In the genomic region with DNA sequence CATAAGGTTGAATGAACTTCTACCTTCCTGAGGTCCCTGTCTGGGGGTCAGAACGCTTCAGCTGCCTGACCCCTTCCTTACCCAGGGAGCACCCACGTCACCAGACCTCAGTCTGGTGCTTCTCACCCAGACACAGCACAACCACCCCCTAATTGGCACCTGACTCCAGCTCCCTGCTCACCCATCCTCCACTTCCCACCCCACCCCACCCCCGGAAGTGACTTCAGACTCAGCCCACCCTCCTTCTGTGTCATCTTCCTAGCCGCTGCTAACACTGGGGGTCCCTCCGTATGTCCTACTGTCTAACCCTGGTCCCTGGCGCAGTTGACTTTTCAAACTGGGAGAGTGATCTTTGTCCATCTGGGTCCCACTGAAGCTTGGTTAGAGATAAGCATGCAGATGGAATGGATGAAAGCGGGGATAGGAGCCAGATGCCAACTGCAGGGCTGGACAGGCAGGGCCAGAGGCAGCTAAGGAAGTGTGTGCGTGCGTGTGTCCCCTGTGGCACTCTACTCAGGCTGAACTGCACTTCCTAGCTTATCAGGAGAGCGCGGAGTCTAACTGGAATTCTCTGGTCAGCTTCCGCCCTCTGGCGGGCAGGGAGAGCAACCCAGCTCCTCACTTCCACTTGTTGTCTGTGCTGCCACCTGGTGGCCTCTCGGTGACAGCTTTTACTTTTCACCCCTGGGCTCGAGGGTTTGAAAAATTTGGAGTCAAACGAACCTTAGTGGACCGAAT, we compare ENCODE assay signal across 8 mouse cellular contexts. TPM values are rescaled to one million over a fixed set of nuclear protein-coding genes. Genes with fewer than 3 reads are reported as not detected.
DNase-seq lines count a peak whose midpoint lies in the region; ATAC-seq and TF ChIP-seq lines count a peak whose summit lies in the region.

No protein-coding gene starts in this region.

- H3K9ac ChIP-seq in ES-Bruce4 (ENCODE audit: low read depth, poor library complexity, severe bottlenecking): no peak overlapping the region
- H3K9ac ChIP-seq in forebrain, embryonic 12.5 days: no peak overlapping the region
- H3K9ac ChIP-seq in heart, postnatal 0 days (replicated peaks; ENCODE audit: low read depth, low read length): no peak overlapping the region
- peak overlapping the region; percentile 36; the same call in 1 of the 2 replicates for H3K9ac ChIP-seq in liver, embryonic 14.5 days (replicated peaks)
- H3K9ac ChIP-seq in neural tube, embryonic 11.5 days (ENCODE audit: low read length): peak overlapping the region; percentile 35; the same call in 1 of the 2 replicates
- H3K9ac ChIP-seq in stomach, embryonic 16.5 days (ENCODE audit: low read length): peak overlapping the region; percentile 64

- DNase-seq in c-Kit-positive CD71-positive TER-119-positive erythroid progenitor cells, embryonic 14.5 days (ENCODE audit: low spot score): peak; percentile 85
- DNase-seq in heart, postnatal 0 days (ENCODE audit: low spot score): peak; percentile 97
- DNase-seq in kidney, postnatal 36 days: peak; percentile 88 to 96
- DNase-seq in liver, embryonic 14.5 days (ENCODE audit: low read depth in 3 of 3, low spot score in 3 of 3): peak; percentile 75 to 83 (median 79)
- peak; percentile 93 for DNase-seq in neural tube, embryonic 11.5 days (ENCODE audit: low spot score)

- ATAC-seq in forebrain, embryonic 12.5 days (ENCODE audit: low FRiP score): peak; percentile 89
- ATAC-seq in heart, postnatal 0 days (ENCODE audit: insufficient read depth, low read depth): peak; percentile 96
- peak; percentile 82 for ATAC-seq in liver, embryonic 14.5 days (ENCODE audit: insufficient read depth)
- peak; percentile 86 for ATAC-seq in neural tube, embryonic 11.5 days (ENCODE audit: insufficient read depth, low FRiP score, low TSS enrichment)
- ATAC-seq in stomach, embryonic 16.5 days (ENCODE audit: insufficient read depth, low FRiP score): peak; percentile 82; the same call in 1 of the 2 replicates

- no peak for TF ChIP-seq POLR2A in ES-Bruce4 (IDR thresholded peaks at IDR 0.05; ENCODE audit: insufficient read depth, low read length)

- no peaks in the 10 kb centered on the region for H3K9me3 ChIP-seq in ES-Bruce4 (replicated peaks; ENCODE audit: control insufficient read depth, insufficient read depth, low read length, poor library complexity, severe bottlenecking)
- H3K9me3 ChIP-seq in forebrain, embryonic 12.5 days: no peaks in the 10 kb centered on the region
- H3K9me3 ChIP-seq in heart, postnatal 0 days (replicated peaks; ENCODE audit: control insufficient read depth, low read length): no peaks in the 10 kb centered on the region
- H3K9me3 ChIP-seq in liver, embryonic 14.5 days (ENCODE audit: control insufficient read depth, low read length): no peaks in the 10 kb centered on the region
- no peaks in the 10 kb centered on the region for H3K9me3 ChIP-seq in neural tube, embryonic 11.5 days (ENCODE audit: control insufficient read depth, low read length)
- H3K9me3 ChIP-seq in stomach, embryonic 16.5 days (replicated peaks; ENCODE audit: control insufficient read depth, low read length): no peaks in the 10 kb centered on the region

- WGBS in forebrain, embryonic 12.5 days: 19% methylated on average over 17 of the region's 17 CpGs
- 14% methylated on average over 17 of the region's 17 CpGs for WGBS in heart, postnatal 0 days
- 13% methylated on average over 17 of the region's 17 CpGs for WGBS in liver, embryonic 14.5 days (ENCODE audit: insufficient replicate concordance)
- WGBS in neural tube, embryonic 11.5 days: 15% methylated on average over 17 of the region's 17 CpGs
- WGBS in stomach, embryonic 16.5 days: 14% methylated on average over 17 of the region's 17 CpGs

- no peak overlapping the region for H3K27ac ChIP-seq in ES-Bruce4 (ENCODE audit: insufficient read depth, low read length)
- H3K27ac ChIP-seq in forebrain, embryonic 12.5 days: no peak overlapping the region
- H3K27ac ChIP-seq in heart, postnatal 0 days (ENCODE audit: low read depth): no peak overlapping the region
- no peak overlapping the region for H3K27ac ChIP-seq in liver, embryonic 14.5 days
- no peak overlapping the region for H3K27ac ChIP-seq in neural tube, embryonic 11.5 days (ENCODE audit: low read depth, low read length)
- no peak overlapping the region for H3K27ac ChIP-seq in stomach, embryonic 16.5 days (ENCODE audit: low read length)

- H3K36me3 ChIP-seq in ES-Bruce4 (ENCODE audit: control insufficient read depth, insufficient read depth, low read length, poor library complexity, severe bottlenecking): no peaks in the 10 kb centered on the region
- no peaks in the 10 kb centered on the region for H3K36me3 ChIP-seq in forebrain, embryonic 12.5 days (replicated peaks)
- H3K36me3 ChIP-seq in heart, postnatal 0 days (replicated peaks; ENCODE audit: control insufficient read depth, insufficient read depth, low read length): no peaks in the 10 kb centered on the region
- no peaks in the 10 kb centered on the region for H3K36me3 ChIP-seq in liver, embryonic 14.5 days (replicated peaks; ENCODE audit: control insufficient read depth, insufficient read depth, low read depth)
- H3K36me3 ChIP-seq in neural tube, embryonic 11.5 days (ENCODE audit: control insufficient read depth, insufficient read depth, low read length): no peaks in the 10 kb centered on the region
- H3K36me3 ChIP-seq in stomach, embryonic 16.5 days (ENCODE audit: control insufficient read depth, insufficient read depth, low read length): no peaks in the 10 kb centered on the region

- H3K4me2 ChIP-seq in forebrain, embryonic 12.5 days: peak overlapping the region; percentile 30; the same call in 1 of the 2 replicates
- peak overlapping the region; percentile 40 for H3K4me2 ChIP-seq in heart, postnatal 0 days (ENCODE audit: low read depth, low read length)
- peak overlapping the region; percentile 61 for H3K4me2 ChIP-seq in liver, embryonic 14.5 days (ENCODE audit: low read depth)
- peak overlapping the region; percentile 24 for H3K4me2 ChIP-seq in neural tube, embryonic 11.5 days (ENCODE audit: low read depth)
- H3K4me2 ChIP-seq in stomach, embryonic 16.5 days (ENCODE audit: low read depth, low read length): peak overlapping the region; percentile 56

- 0 out of 2 replicates have a peak, but pooled peaks have one; percentile 29 for TF ChIP-seq EP300 in ES-Bruce4 (IDR thresholded peaks at IDR 0.05; ENCODE audit: insufficient read depth, low read depth, low read length)
- TF ChIP-seq EP300 in heart, postnatal 0 days (IDR thresholded peaks at IDR 0.05; ENCODE audit: low read depth): no peak
- TF ChIP-seq EP300 in liver, embryonic 14.5 days (IDR thresholded peaks at IDR 0.05; ENCODE audit: low read depth): no peak

- no peaks in the 10 kb centered on the region for H3K4me1 ChIP-seq in ES-Bruce4 (ENCODE audit: control insufficient read depth, insufficient read depth, low read length)
- 0 out of 2 replicates have a peak, but pooled peaks cover 9% of the 10 kb centered on the region for H3K4me1 ChIP-seq in forebrain, embryonic 12.5 days
- H3K4me1 ChIP-seq in heart, postnatal 0 days (ENCODE audit: control insufficient read depth, insufficient read depth): no peaks in the 10 kb centered on the region
- H3K4me1 ChIP-seq in liver, embryonic 14.5 days (replicated peaks; ENCODE audit: control insufficient read depth in 2 of 2, insufficient read depth in 2 of 2, low read length in 1 of 2): no peaks in the 10 kb centered on the region
- H3K4me1 ChIP-seq in neural tube, embryonic 11.5 days (ENCODE audit: control insufficient read depth, insufficient read depth, low read length): no peaks in the 10 kb centered on the region
- H3K4me1 ChIP-seq in stomach, embryonic 16.5 days (ENCODE audit: control insufficient read depth, insufficient read depth, low read length): 0 out of 2 replicates have a peak, but pooled peaks cover 4% of the 10 kb centered on the region

- peak; percentile 100 for TF ChIP-seq CTCF in ES-Bruce4 (IDR thresholded peaks at IDR 0.05; ENCODE audit: low read depth, low read length)
- TF ChIP-seq CTCF in heart, postnatal 0 days (IDR thresholded peaks at IDR 0.05; ENCODE audit: low read depth): peak; percentile 100
- TF ChIP-seq CTCF in liver, embryonic 14.5 days (IDR thresholded peaks at IDR 0.05; ENCODE audit: low read depth): peak; percentile 100

- peak overlapping the region; percentile 54 for H3K4me3 ChIP-seq in ES-Bruce4 (ENCODE audit: low read depth, low read length)
- no peak overlapping the region for H3K4me3 ChIP-seq in forebrain, embryonic 12.5 days (replicated peaks)
- no peak overlapping the region; the same call in 1 of the 2 replicates for H3K4me3 ChIP-seq in heart, postnatal 0 days (ENCODE audit: low read depth, low read length)
- H3K4me3 ChIP-seq in liver, embryonic 14.5 days (ENCODE audit: insufficient read depth in 1 of 2, low read depth in 2 of 2, low read length in 2 of 2): peak overlapping the region; percentile 13 to 29; a peak in 2 of 4 replicates
- no peak overlapping the region for H3K4me3 ChIP-seq in neural tube, embryonic 11.5 days (ENCODE audit: low read depth, low read length)
- peak overlapping the region; percentile 30 for H3K4me3 ChIP-seq in stomach, embryonic 16.5 days (replicated peaks; ENCODE audit: low read length)

- no peaks in the 10 kb centered on the region for H3K27me3 ChIP-seq in ES-Bruce4 (ENCODE audit: control insufficient read depth, insufficient read depth, low read length, poor library complexity, severe bottlenecking)
- peaks cover 4% of the 10 kb centered on the region; the same call in 1 of the 2 replicates for H3K27me3 ChIP-seq in forebrain, embryonic 12.5 days
- H3K27me3 ChIP-seq in heart, postnatal 0 days (ENCODE audit: control insufficient read depth, insufficient read depth, low read length): no peaks in the 10 kb centered on the region
- no peaks in the 10 kb centered on the region for H3K27me3 ChIP-seq in liver, embryonic 14.5 days (ENCODE audit: control insufficient read depth, insufficient read depth, low read length)
- H3K27me3 ChIP-seq in neural tube, embryonic 11.5 days (ENCODE audit: control insufficient read depth, insufficient read depth, low read length): no peaks in the 10 kb centered on the region
- no peaks in the 10 kb centered on the region; the same call in 1 of the 2 replicates for H3K27me3 ChIP-seq in stomach, embryonic 16.5 days (ENCODE audit: control insufficient read depth, insufficient read depth, low read length)

RNA-seq across cellular contexts. Expression of a gene that starts 31.3 kb away (rescaled TPM):
- polyA plus RNA-seq in ES-Bruce4 (2011; ENCODE audit: insufficient read depth, insufficient read length, low read depth, missing spikeins): 77.5 and 85.2 TPM in 2 replicates
- 6.4 and 9.8 TPM in 2 replicates for polyA plus RNA-seq in forebrain, embryonic 12.5 days (2016; fragmentation: Nextera tagmentation; extraction: Ambion mirVana)
- total RNA-seq in heart, postnatal 0 days (2014; rRNA removed; ENCODE audit: low replicate concordance): 41.8 and 43.2 TPM in 2 replicates
- 1.7 and 1.9 TPM in 2 replicates for polyA plus RNA-seq in heart, postnatal 0 days (2015; fragmentation: Nextera tagmentation; extraction: Ambion mirVana)
- polyA plus RNA-seq in liver, embryonic 14.5 days (2012; rRNA removed): 52.8 and 53.2 TPM in 2 replicates
- polyA plus RNA-seq in liver, embryonic 14.5 days (2014; fragmentation: Nextera tagmentation; extraction: Ambion mirVana): 20.5 and 25.3 TPM in 2 replicates
- 28.2 and 30.4 TPM in 2 replicates for polyA plus RNA-seq in neural tube, embryonic 11.5 days (2014; fragmentation: Nextera tagmentation; extraction: Ambion mirVana)
- polyA plus RNA-seq in stomach, embryonic 16.5 days (2015; fragmentation: Nextera tagmentation; extraction: Ambion mirVana): 4.2 and 4.9 TPM in 2 replicates

RNA-seq across cellular contexts. Expression of a gene that starts 37.5 kb away (rescaled TPM):
- not detected in 2 replicates for polyA plus RNA-seq in ES-Bruce4 (2011; ENCODE audit: insufficient read depth, insufficient read length, low read depth, missing spikeins)
- polyA plus RNA-seq in forebrain, embryonic 12.5 days (2016; fragmentation: Nextera tagmentation; extraction: Ambion mirVana): not detected in 2 replicates
- total RNA-seq in heart, postnatal 0 days (2014; rRNA removed; ENCODE audit: low replicate concordance): 0.15 TPM in 1 of 2 replicates, not detected in the other
- not detected in 2 replicates for polyA plus RNA-seq in heart, postnatal 0 days (2015; fragmentation: Nextera tagmentation; extraction: Ambion mirVana)
- polyA plus RNA-seq in liver, embryonic 14.5 days (2012; rRNA removed): not detected in 2 replicates
- polyA plus RNA-seq in liver, embryonic 14.5 days (2014; fragmentation: Nextera tagmentation; extraction: Ambion mirVana): not detected in 2 replicates
- not detected in 2 replicates for polyA plus RNA-seq in neural tube, embryonic 11.5 days (2014; fragmentation: Nextera tagmentation; extraction: Ambion mirVana)
- not detected in 2 replicates for polyA plus RNA-seq in stomach, embryonic 16.5 days (2015; fragmentation: Nextera tagmentation; extraction: Ambion mirVana)

Comparison
In these comparisons a context has a peak if more than half of its experiments do, and no peak if none do; other contexts are left out.
1. H3K4me3 ChIP-seq: peak in ES-Bruce4 (single experiment), liver, embryonic 14.5 days (2 of 2) and stomach, embryonic 16.5 days (single experiment); none in forebrain, embryonic 12.5 days (single experiment), heart, postnatal 0 days (single experiment) and neural tube, embryonic 11.5 days (single experiment).
2. H3K9ac ChIP-seq: peak in liver, embryonic 14.5 days (single experiment), neural tube, embryonic 11.5 days (single experiment) and stomach, embryonic 16.5 days (single experiment); none in ES-Bruce4 (single experiment), forebrain, embryonic 12.5 days (single experiment) and heart, postnatal 0 days (single experiment).
3. Peak in every context shown above with its lines, with median percentiles within 50 percentile points of each other: CTCF ChIP-seq, DNase-seq, ATAC-seq and H3K4me2 ChIP-seq.